Mouse (Mus musculus) lung, postnatal 10 days (tissue): ENCODE results near the gene 5730480H06Rik.

Experiments used
- DNase-seq: peaks from one replicate; pipeline ENCODE4 v3.0.0; 2021

5730480H06Rik gene

DNA sequence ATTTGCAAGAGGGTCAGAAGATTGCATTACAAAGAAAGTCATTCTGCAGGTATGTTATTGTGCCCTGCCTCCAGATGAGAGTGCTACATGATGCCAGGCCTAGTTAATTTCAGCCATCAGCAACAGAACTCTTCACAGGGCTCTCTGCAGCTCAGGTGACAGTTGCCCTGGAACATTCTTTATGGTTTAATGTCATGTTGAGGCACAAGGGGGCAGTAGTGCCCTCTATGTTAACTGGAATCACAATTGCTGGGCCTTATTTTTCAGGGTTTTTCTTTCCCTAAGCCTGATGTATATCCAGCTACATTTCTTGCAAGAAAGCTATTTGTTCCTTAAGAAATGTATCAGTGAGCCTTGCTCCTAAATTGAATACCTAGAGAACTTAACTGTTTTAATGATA is 102.7 kb downstream of the 5730480H06Rik start:
- peak; percentile 29 for DNase-seq

GRCm38 (mm10) chr5:48448888-48449287 is 121.1 kb downstream of the 5730480H06Rik start:
- DNase-seq = no peak

GRCm38 (mm10) chr5:48460221-48460620 is 132.5 kb downstream of the 5730480H06Rik start:
- no peak for DNase-seq
